Mouse (Mus musculus) forebrain, embryonic 16.5 days (tissue): ENCODE measurements at regions not wholly inside any gene's neighbourhood (a gene's known extent, or its start where the extent isn't known, plus 50 kb on each side); places are given as distances from the start of the nearest gene placed in this dataset.

ENCODE experiments used
- ATAC-seq: fragments of 200-750 bp; cut with Nextera tagmentation; 2 replicates; pipeline ENCODE4 v1.8.0; 2017; ENCODE audit warnings: mild to moderate bottlenecking, moderate library complexity
- H3K27ac ChIP-seq: fragments of 300-500 bp; sonication (generic); 2 replicates; pipeline ENCODE4 v1.5.1; 2014; ENCODE audit warnings: low read length, control low read depth
- H3K27me3 ChIP-seq: fragments of 300-500 bp; sonication (generic); replicated peaks from 2 replicates; pipeline ENCODE4 v1.6.1; 2014; ENCODE audit warnings: low read length; ENCODE audit not compliant: control insufficient read depth, insufficient read depth
- H3K36me3 ChIP-seq: fragments of 300-500 bp; sonication (generic); 2 replicates; pipeline ENCODE4 v1.6.1; 2014; ENCODE audit not compliant: control insufficient read depth, insufficient read depth
- H3K4me1 ChIP-seq: fragments of 300-500 bp; sonication (generic); replicated peaks from 2 replicates; pipeline ENCODE4 v1.6.1; 2014; ENCODE audit warnings: low read length; ENCODE audit not compliant: control insufficient read depth, insufficient read depth
- H3K4me2 ChIP-seq: fragments of 300-500 bp; sonication (generic); 2 replicates; pipeline ENCODE4 v1.6.1; 2014; ENCODE audit warnings: mild to moderate bottlenecking, low read length, control low read depth
- H3K4me3 ChIP-seq: fragments of 300-500 bp; sonication (generic); replicated peaks from 2 replicates; pipeline ENCODE4 v1.5.1; 2014; ENCODE audit warnings: mild to moderate bottlenecking, low read length, control low read depth
- H3K9ac ChIP-seq: fragments of 300-500 bp; sonication (generic); replicated peaks from 2 replicates; pipeline ENCODE4 v1.6.1; 2014; ENCODE audit warnings: low read depth, low read length, control low read depth
- H3K9me3 ChIP-seq: fragments of 300-500 bp; sonication (generic); 2 replicates; pipeline ENCODE4 v1.6.1; 2016; ENCODE audit warnings: low read length; ENCODE audit not compliant: control insufficient read depth
- WGBS: fragments of 180-500 bp; shearing (Covaris S2); extraction: QIAGEN DNeasy Blood & Tissue Kit; methylation state at CpG from one replicate; pipeline ENCODE4 v1.1.7; 2014; 5-methylcytosine and 5-hydroxymethylcytosine counted together

DNA sequence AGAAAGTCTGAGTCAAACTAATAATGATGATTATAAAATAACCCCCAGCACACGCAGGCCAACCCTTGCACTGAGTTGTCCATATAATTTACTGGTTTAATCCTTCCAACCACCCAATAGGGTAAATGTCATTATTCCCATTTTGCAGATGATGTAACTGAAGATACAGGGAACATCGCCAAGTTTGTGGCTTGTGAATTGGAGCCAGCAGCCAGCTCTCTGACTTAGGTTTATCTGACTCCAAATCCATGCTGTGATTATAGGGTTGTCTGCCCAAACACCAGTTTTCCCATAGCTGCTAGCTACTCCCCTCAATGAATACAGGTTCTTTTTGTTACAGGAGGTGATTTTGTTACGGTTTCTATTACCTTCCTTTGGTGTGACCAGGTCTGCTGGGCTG lies 451.3 kb upstream of the Jarid2 start:
- Histone ChIP-seq H3K4me2 (no peak overlapping the region), H3K27ac (no peak overlapping the region), H3K9me3 (no peaks in the 10 kb centered on the region), H3K27me3 (no peaks in the 10 kb centered on the region), H3K36me3 (no peaks in the 10 kb centered on the region), H3K4me3 (no peak overlapping the region), H3K9ac (no peak overlapping the region), H3K4me1 (peaks cover 14% of the 10 kb centered on the region)
- ATAC-seq = no peak
- WGBS = 86% methylated on average over 3 of the region's 3 CpGs

GRCm38 (mm10) chr13:44279036-44279435 lies 450.2 kb upstream of the Jarid2 start:
- Histone ChIP-seq H3K4me1 (peaks cover 16% of the 10 kb centered on the region), H3K27ac (no peak overlapping the region), H3K4me2 (no peak overlapping the region), H3K9me3 (no peaks in the 10 kb centered on the region), H3K4me3 (no peak overlapping the region), H3K9ac (no peak overlapping the region), H3K27me3 (no peaks in the 10 kb centered on the region), H3K36me3 (no peaks in the 10 kb centered on the region)
- WGBS = 61% methylated on average over 4 of the region's 4 CpGs
- no peak for ATAC-seq

DNA sequence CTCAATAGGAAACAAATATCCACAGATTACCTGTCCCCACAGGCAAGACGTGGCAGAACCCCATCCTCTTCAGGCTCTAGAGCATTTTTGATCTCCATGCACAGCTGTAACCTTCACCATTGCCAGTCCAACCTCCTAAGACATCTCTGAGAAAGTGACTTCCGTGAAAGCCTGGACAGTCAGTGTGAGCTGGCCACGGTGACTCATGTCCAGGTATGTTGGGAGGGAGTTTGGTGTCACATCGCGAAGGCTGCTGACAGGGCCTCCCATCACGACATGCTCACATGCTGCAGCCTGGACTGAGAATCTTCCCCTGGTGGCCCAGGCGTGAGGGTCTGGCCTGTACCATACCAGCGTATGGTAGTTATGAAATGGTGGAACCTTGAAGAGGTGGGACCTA lies 449.0 kb upstream of the Jarid2 start:
- WGBS = 95% methylated on average over 8 of the region's 8 CpGs
- Histone ChIP-seq H3K4me1 (peaks cover 16% of the 10 kb centered on the region), H3K9me3 (no peaks in the 10 kb centered on the region), H3K27ac (no peak overlapping the region), H3K27me3 (no peaks in the 10 kb centered on the region), H3K4me2 (no peak overlapping the region), H3K36me3 (no peaks in the 10 kb centered on the region), H3K9ac (no peak overlapping the region), H3K4me3 (no peak overlapping the region)
- ATAC-seq = no peak

GRCm38 (mm10) chr13:44281796-44282195 lies 447.5 kb upstream of the Jarid2 start:
- WGBS = 56% methylated on average over 6 of the region's 6 CpGs

GRCm38 (mm10) chr13:44282306-44282705 lies 447.0 kb upstream of the Jarid2 start:
- 0 out of 2 replicates have a peak, but pooled peaks have one; percentile 33 for ATAC-seq
- no peaks in the 10 kb centered on the region for H3K27me3 ChIP-seq
- peak overlapping the region; percentile 51 for H3K27ac ChIP-seq
- WGBS = 48% methylated on average over 9 of the region's 9 CpGs
- no peak overlapping the region for H3K9ac ChIP-seq
- no peak overlapping the region for H3K4me2 ChIP-seq
- no peak overlapping the region for H3K4me3 ChIP-seq
- H3K4me1 ChIP-seq = peaks cover 16% of the 10 kb centered on the region
- H3K36me3 ChIP-seq = no peaks in the 10 kb centered on the region
- H3K9me3 ChIP-seq = no peaks in the 10 kb centered on the region

More at GRCm38 (mm10) chr13:44281796-44282195, 447.5 kb upstream of the Jarid2 start:
- H3K4me3 ChIP-seq = no peak overlapping the region
- H3K9ac ChIP-seq = no peak overlapping the region
- H3K9me3 ChIP-seq = no peaks in the 10 kb centered on the region
- no peaks in the 10 kb centered on the region for H3K36me3 ChIP-seq
- H3K4me1 ChIP-seq = peaks cover 16% of the 10 kb centered on the region
- no peak overlapping the region for H3K4me2 ChIP-seq
- no peaks in the 10 kb centered on the region for H3K27me3 ChIP-seq
- ATAC-seq = no peak
- no peak overlapping the region for H3K27ac ChIP-seq

- Histone ChIP-seq H3K27me3 (no peaks in the 10 kb centered on the region), H3K36me3 (no peaks in the 10 kb centered on the region), H3K9ac (no peak overlapping the region), H3K4me3 (no peak overlapping the region), H3K4me1 (peaks cover 16% of the 10 kb centered on the region), H3K4me2 (no peak overlapping the region), H3K27ac (peak overlapping the region; percentile 51), H3K9me3 (no peaks in the 10 kb centered on the region)
- ATAC-seq = peak; percentile 72
- 49% methylated on average over 16 of the region's 16 CpGs for WGBS
Measured at GRCm38 (mm10) chr13:44282731-44283571, 446.3 kb upstream of the Jarid2 start.

DNA sequence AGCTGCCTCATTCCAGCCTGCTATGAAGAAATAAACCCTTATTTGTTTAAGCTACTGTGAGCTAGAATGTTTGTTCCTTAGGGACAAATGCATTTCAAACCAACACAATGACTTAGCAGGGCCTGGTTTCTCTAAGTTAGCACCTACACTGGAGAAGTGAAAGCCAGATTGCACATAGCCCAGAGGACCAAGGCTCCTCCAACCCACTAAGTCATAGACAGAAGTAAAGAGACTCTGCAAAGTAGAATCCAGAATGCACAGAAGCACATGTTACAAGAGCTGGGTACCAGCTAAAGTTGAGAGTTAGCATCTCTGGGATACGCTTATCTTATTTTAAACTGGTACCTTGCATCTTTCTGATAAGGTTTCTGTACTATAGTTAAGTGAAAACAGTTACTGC lies 443.4 kb upstream of the Jarid2 start:
- H3K9ac ChIP-seq = no peak overlapping the region
- no peak overlapping the region for H3K27ac ChIP-seq
- 89% methylated on average over 1 of the region's 1 CpGs for WGBS
- no peak overlapping the region for H3K4me3 ChIP-seq
- H3K4me1 ChIP-seq = peaks cover 16% of the 10 kb centered on the region
- H3K4me2 ChIP-seq = no peak overlapping the region
- ATAC-seq = no peak
- no peaks in the 10 kb centered on the region for H3K9me3 ChIP-seq
- H3K27me3 ChIP-seq = no peaks in the 10 kb centered on the region
- no peaks in the 10 kb centered on the region for H3K36me3 ChIP-seq

GRCm38 (mm10) chr13:44290199-44290598 lies 439.1 kb upstream of the Jarid2 start:
- Histone ChIP-seq H3K4me2 (no peak overlapping the region), H3K27ac (no peak overlapping the region), H3K36me3 (no peaks in the 10 kb centered on the region), H3K9ac (no peak overlapping the region), H3K27me3 (no peaks in the 10 kb centered on the region), H3K9me3 (no peaks in the 10 kb centered on the region), H3K4me3 (no peak overlapping the region), H3K4me1 (peaks cover 3% of the 10 kb centered on the region; the same call in 1 of the 2 replicates)
- no peak for ATAC-seq
- WGBS = 99% methylated on average over 2 of the region's 2 CpGs

DNA sequence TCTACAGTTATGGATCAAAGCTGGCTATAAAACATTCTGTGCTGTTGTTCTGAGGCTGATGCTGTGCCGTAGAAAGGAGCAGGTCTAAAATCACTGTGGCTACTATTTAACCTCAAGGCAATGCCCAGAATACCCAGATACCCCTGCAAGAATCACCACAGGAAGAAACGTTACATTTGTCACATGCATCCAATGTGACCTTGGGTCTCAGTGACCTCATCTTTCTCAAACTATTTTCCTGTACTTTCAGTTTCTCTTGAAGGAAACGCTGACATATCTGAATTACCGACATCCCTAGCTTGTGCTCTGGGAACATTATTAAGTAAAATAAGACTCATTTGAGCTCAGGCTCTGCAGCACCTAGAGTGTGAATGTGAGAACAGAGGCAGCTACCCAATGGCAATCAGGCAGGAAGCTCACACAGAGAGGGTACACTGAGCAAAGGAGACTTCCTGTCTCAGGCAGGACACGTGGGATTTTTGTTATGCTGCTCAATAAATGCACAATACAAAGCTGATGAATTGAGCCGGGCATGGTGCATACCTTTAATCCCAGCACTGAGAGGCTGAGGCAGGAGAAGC lies 436.7 kb upstream of the Jarid2 start:
- Histone ChIP-seq H3K36me3 (no peaks in the 10 kb centered on the region), H3K4me3 (no peak overlapping the region), H3K9ac (no peak overlapping the region), H3K27ac (no peak overlapping the region), H3K4me2 (no peak overlapping the region), H3K4me1 (peaks cover 3% of the 10 kb centered on the region; the same call in 1 of the 2 replicates), H3K9me3 (no peaks in the 10 kb centered on the region), H3K27me3 (no peaks in the 10 kb centered on the region)
- ATAC-seq = no peak
- 82% methylated on average over 6 of the region's 6 CpGs for WGBS
